In the genomic region with DNA sequence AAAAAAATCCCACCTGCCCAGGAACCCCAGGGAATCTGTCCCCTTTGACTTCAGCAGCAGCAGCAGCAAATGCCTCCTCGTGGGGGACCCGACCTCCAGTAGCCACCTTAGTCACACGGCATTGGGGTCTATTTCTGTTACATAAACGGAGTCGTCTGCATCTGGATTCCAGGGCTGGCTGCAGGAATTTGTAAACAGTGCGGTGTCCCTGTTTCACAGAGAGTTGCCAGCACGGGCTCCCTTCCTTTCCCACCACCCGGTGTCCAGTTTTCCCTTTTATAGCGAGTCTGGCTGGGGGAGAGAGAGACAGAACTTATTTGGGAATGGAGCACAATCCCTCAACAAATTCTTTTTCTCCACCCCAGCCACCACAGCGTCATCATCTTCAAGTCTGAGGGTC, we compare ENCODE assay signal across 22 mouse cellular contexts. TPM values are rescaled to one million over a fixed set of nuclear protein-coding genes. Genes with fewer than 3 reads are reported as not detected.
"Had no signal": no experiment of that assay in that cellular context is flagged by ENCODE, and none has a peak within 500 bp of the region (broad histone marks: within the 10 kb centered on the region; RNA-seq: fewer than 3 reads in every experiment).

No protein-coding gene starts in this region.

- H3K9me3 ChIP-seq: neural tube, embryonic 13.5 days; neural tube, embryonic 15.5 days; stomach, embryonic 15.5 days had no signal

- H3K9ac ChIP-seq: neural tube, embryonic 13.5 days; neural tube, embryonic 15.5 days; stomach, embryonic 15.5 days had no signal

- DNase-seq: retina, postnatal 1 day; right cerebral cortex, adult 18-20 months; right cerebral cortex, postnatal 14 days; right cerebral cortex, postnatal 25 days; right cerebral cortex, postnatal 4 days; spleen, adult 18-20 months; thymus, adult 18-20 months; thymus, adult 2 months; thymus, postnatal 14 days; thymus, postnatal 25 days; thymus, postnatal 36 days; thymus, postnatal 4 days had no signal

- H3K27me3 ChIP-seq: neural tube, embryonic 13.5 days; neural tube, embryonic 15.5 days; stomach, embryonic 15.5 days had no signal

- H3K4me2 ChIP-seq: neural tube, embryonic 13.5 days; neural tube, embryonic 15.5 days; stomach, embryonic 15.5 days had no signal

- H3K4me3 ChIP-seq: neural tube, embryonic 13.5 days; neural tube, embryonic 15.5 days; stomach, embryonic 15.5 days had no signal

- H3K4me1 ChIP-seq: neural tube, embryonic 13.5 days; neural tube, embryonic 15.5 days; stomach, embryonic 15.5 days had no signal

- H3K27ac ChIP-seq: neural tube, embryonic 13.5 days; neural tube, embryonic 15.5 days; stomach, embryonic 15.5 days had no signal

- H3K36me3 ChIP-seq: neural tube, embryonic 13.5 days; neural tube, embryonic 15.5 days; stomach, embryonic 15.5 days had no signal

RNA-seq across cellular contexts. Expression of gene Kcne2, which starts 7.1 kb away (rescaled TPM):
- total RNA-seq: neutrophil, adult 5-6 weeks had no signal
- polyA plus RNA-seq: small intestine, adult 2 months; spleen, adult 2 months; urinary bladder, adult 2 months had no signal

RNA-seq across cellular contexts. Expression of gene Fam243, which starts 36.2 kb away (rescaled TPM):
- total RNA-seq: neutrophil, adult 5-6 weeks had no signal
- polyA plus RNA-seq: neural tube, embryonic 13.5 days; neural tube, embryonic 14.5 days; neural tube, embryonic 15.5 days; small intestine, adult 2 months; spleen, adult 2 months; stomach, embryonic 14.5 days; stomach, embryonic 15.5 days; stomach, embryonic 16.5 days; urinary bladder, adult 2 months had no signal
